Mouse (Mus musculus) intestine, embryonic 16.5 days (tissue): ENCODE data around the gene Prdm16. TPM values are rescaled to one million over a fixed set of nuclear protein-coding genes. Genes with fewer than 3 reads are reported as not detected.
A peak's percentile ranks its signal among the peaks of the same experiment; 100 is the strongest.

Experiments
- ATAC-seq: fragments of 200-750 bp; cut with Nextera tagmentation; 2 replicates; pipeline ENCODE4 v1.8.0; 2017; ENCODE audit warnings: moderate TSS enrichment, moderate library complexity
- H3K27ac ChIP-seq: fragments of 300-500 bp; sonication (generic); 2 replicates; pipeline ENCODE4 v1.5.1; 2014; ENCODE audit warnings: mild to moderate bottlenecking, low read length
- H3K27me3 ChIP-seq: fragments of 300-500 bp; sonication (generic); replicated peaks from 2 replicates; pipeline ENCODE4 v1.6.1; 2014; ENCODE audit warnings: low read length, control low read depth, mixed read lengths; ENCODE audit not compliant: control insufficient read depth, insufficient read depth
- H3K36me3 ChIP-seq: fragments of 300-500 bp; sonication (generic); 2 replicates; pipeline ENCODE4 v1.6.1; 2014; ENCODE audit warnings: low read length, control low read depth; ENCODE audit not compliant: control insufficient read depth, insufficient read depth
- H3K4me1 ChIP-seq: fragments of 300-500 bp; sonication (generic); 2 replicates; pipeline ENCODE4 v1.6.1; 2014; ENCODE audit warnings: low read length, control low read depth, mixed read lengths; ENCODE audit not compliant: control insufficient read depth, insufficient read depth
- H3K4me2 ChIP-seq: fragments of 300-500 bp; sonication (generic); 2 replicates; pipeline ENCODE4 v1.6.1; 2014; ENCODE audit warnings: low read depth, low read length, control low read depth
- H3K4me3 ChIP-seq: fragments of 300-500 bp; sonication (generic); 2 replicates; pipeline ENCODE4 v1.5.1; 2014; ENCODE audit warnings: mild to moderate bottlenecking, low read length
- H3K9ac ChIP-seq: fragments of 300-500 bp; sonication (generic); 2 replicates; pipeline ENCODE4 v1.6.1; 2014; ENCODE audit warnings: low read depth, low read length
- H3K9me3 ChIP-seq: fragments of 300-500 bp; sonication (generic); 2 replicates; pipeline ENCODE4 v1.6.1; 2016; ENCODE audit warnings: low read length, control low read depth; ENCODE audit not compliant: control insufficient read depth
- WGBS: fragments of 180-500 bp; shearing (Covaris S2); extraction: QIAGEN DNeasy Blood & Tissue Kit; methylation state at CpG from one replicate; pipeline ENCODE4 v1.1.7; 2014; 5-methylcytosine and 5-hydroxymethylcytosine counted together
- polyA plus RNA-seq: library from polyadenylated mRNA; unstranded; fragments of >200 nt; fragmentation: Nextera tagmentation; extraction: Ambion mirVana; gene quantifications from 2 replicates; pipeline ENCODE4 v1.2.1, GENCODE M21; 2015

Gene Prdm16
- polyA plus RNA-seq, 1 experiment from 2014 or later: 17.6 TPM

GRCm38 (mm10) chr4:154371542-154372247, 265.0 kb downstream of the Prdm16 start:
- H3K36me3 ChIP-seq: no peaks in the 10 kb centered on the region
- H3K27me3 ChIP-seq: no peaks in the 10 kb centered on the region
- no peak overlapping the region for H3K4me3 ChIP-seq
- H3K9ac ChIP-seq: no peak overlapping the region
- WGBS: 62% methylated on average over 13 of the region's 13 CpGs
- H3K27ac ChIP-seq: no peak overlapping the region
- H3K4me2 ChIP-seq: no peak overlapping the region
- peaks cover 10% of the 10 kb centered on the region for H3K4me1 ChIP-seq
- H3K9me3 ChIP-seq: no peaks in the 10 kb centered on the region
- no peak for ATAC-seq

DNA sequence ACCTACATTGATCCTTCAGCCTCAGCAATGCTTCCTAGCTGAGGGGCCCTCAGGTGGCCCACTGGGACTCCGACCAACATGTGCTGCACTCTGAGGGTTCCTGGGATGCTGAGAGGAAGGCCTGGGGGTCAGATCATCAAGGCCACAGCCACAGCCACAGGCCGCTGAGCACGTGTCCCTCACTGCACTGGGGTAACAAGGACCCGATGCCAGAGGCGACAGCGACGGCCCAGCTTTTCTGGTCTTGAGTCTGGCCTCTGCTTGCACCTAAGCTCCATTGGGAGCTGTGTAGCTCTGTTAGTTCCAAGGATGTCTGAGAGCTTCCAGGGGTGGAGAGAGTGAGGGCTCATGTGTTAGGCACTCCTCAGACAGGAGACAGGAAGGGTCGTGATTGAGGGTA, 265.8 kb downstream of the Prdm16 start:
- Histone ChIP-seq H3K4me1 (0 out of 2 replicates have a peak, but pooled peaks cover 2% of the 10 kb centered on the region), H3K27me3 (no peaks in the 10 kb centered on the region), H3K4me2 (no peak overlapping the region), H3K4me3 (no peak overlapping the region), H3K9me3 (no peaks in the 10 kb centered on the region), H3K36me3 (no peaks in the 10 kb centered on the region), H3K9ac (no peak overlapping the region), H3K27ac (no peak overlapping the region)
- WGBS: 80% methylated on average over 8 of the region's 8 CpGs
- ATAC-seq: no peak

DNA sequence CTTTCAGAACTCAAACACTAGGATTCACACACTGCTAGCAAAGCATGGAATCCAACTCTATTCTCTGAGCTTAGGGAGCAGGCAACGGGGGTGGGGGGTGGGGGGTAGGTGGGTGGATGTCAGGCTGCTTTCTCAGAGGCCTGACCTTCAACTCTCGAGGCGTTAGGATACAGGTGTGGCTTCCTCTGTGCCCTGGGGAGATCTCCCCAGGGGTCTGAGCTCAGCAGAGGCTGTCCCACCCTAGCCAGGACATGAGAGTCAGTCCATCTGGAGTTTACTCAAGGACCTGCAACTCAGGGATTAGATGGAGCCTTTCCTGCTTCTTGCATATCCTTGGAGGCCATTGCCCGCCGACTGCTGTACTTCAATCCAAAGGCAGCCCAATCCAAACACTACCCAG, 267.6 kb downstream of the Prdm16 start:
- Histone ChIP-seq H3K4me1 (no peaks in the 10 kb centered on the region), H3K36me3 (no peaks in the 10 kb centered on the region), H3K9me3 (no peaks in the 10 kb centered on the region), H3K4me3 (no peak overlapping the region), H3K27me3 (no peaks in the 10 kb centered on the region), H3K4me2 (no peak overlapping the region), H3K9ac (no peak overlapping the region), H3K27ac (no peak overlapping the region)
- ATAC-seq: no peak
- 65% methylated on average over 5 of the region's 5 CpGs for WGBS

DNA sequence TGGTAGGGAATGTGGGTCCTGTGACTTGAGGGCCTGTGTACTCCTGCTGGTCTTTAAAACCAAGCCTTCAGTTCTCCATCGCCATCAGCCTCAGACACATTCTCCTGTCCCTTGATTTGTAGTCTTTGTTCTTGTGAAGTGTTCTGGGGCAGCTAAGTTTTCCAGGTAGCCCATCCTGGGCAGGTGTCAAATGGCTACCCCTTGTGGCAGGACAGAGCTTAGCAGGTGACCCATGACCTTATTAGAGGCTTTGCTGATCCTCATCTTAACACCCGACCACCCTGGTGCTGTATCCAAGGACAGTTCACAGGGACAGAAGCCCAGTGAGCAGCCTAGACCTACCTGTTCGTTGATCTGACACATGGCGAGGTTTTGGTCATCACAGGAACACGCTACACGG, 269.8 kb downstream of the Prdm16 start:
- no peak overlapping the region for H3K9ac ChIP-seq
- no peak overlapping the region for H3K4me3 ChIP-seq
- 83% methylated on average over 6 of the region's 6 CpGs for WGBS
- H3K27ac ChIP-seq: no peak overlapping the region
- ATAC-seq: no peak
- no peaks in the 10 kb centered on the region for H3K4me1 ChIP-seq
- no peaks in the 10 kb centered on the region for H3K36me3 ChIP-seq
- no peaks in the 10 kb centered on the region for H3K27me3 ChIP-seq
- H3K4me2 ChIP-seq: no peak overlapping the region
- no peaks in the 10 kb centered on the region for H3K9me3 ChIP-seq

- ATAC-seq: no peak
- Histone ChIP-seq H3K4me3 (no peak overlapping the region), H3K27ac (no peak overlapping the region), H3K4me2 (no peak overlapping the region), H3K36me3 (no peaks in the 10 kb centered on the region), H3K9ac (no peak overlapping the region), H3K9me3 (no peaks in the 10 kb centered on the region), H3K4me1 (no peaks in the 10 kb centered on the region), H3K27me3 (no peaks in the 10 kb centered on the region)
- 88% methylated on average over 2 of the region's 2 CpGs for WGBS
These were observed 271.9 kb downstream of the Prdm16 start for GRCm38 (mm10) chr4:154364752-154365151.

- Histone ChIP-seq H3K9ac (no peak overlapping the region), H3K9me3 (no peaks in the 10 kb centered on the region), H3K4me3 (no peak overlapping the region), H3K4me2 (no peak overlapping the region), H3K27ac (no peak overlapping the region), H3K36me3 (no peaks in the 10 kb centered on the region), H3K4me1 (peaks cover 9% of the 10 kb centered on the region; the same call in 1 of the 2 replicates), H3K27me3 (no peaks in the 10 kb centered on the region)
- 85% methylated on average over 3 of the region's 3 CpGs for WGBS
- no peak for ATAC-seq
These were observed 275.8 kb downstream of the Prdm16 start for GRCm38 (mm10) chr4:154360850-154361249.

- no peak overlapping the region for H3K9ac ChIP-seq
- no peak for ATAC-seq
- peaks cover 9% of the 10 kb centered on the region; the same call in 1 of the 2 replicates for H3K4me1 ChIP-seq
- no peaks in the 10 kb centered on the region for H3K9me3 ChIP-seq
- no peak overlapping the region for H3K4me2 ChIP-seq
- no peaks in the 10 kb centered on the region for H3K27me3 ChIP-seq
- no peaks in the 10 kb centered on the region for H3K36me3 ChIP-seq
- no peak overlapping the region for H3K4me3 ChIP-seq
- H3K27ac ChIP-seq: peak overlapping the region; percentile 65
- WGBS: 85% methylated on average over 6 of the region's 7 CpGs
These were observed 276.2 kb downstream of the Prdm16 start for GRCm38 (mm10) chr4:154360441-154360840.

DNA sequence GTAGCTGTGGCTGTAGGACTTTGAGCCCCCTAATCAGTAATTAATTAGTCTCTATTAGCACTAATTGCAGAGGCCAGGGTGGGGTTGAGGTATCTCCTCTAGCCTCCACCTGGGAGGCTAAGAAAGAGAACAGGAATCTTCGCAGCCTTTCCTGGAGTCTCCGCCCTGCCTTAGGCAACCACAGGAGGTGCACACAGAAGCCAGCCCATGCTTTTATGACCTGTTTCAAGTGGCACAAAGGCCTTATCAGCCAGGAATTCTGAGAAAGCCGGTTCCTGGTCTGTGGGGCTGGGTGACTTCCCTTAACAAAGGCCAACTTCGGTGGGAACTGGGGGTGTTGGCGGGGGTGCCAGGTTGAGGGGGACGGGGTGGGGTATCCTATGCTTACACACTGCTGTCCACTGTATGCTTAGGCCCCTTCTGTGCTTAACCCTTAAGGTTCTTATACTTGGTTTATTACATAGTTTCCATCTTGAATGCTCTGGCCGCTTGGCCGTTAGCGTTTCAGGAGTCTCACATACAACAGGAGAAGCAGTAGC, 276.8 kb downstream of the Prdm16 start:
- Histone ChIP-seq H3K9me3 (no peaks in the 10 kb centered on the region), H3K27ac (peak overlapping the region; percentile 89), H3K27me3 (no peaks in the 10 kb centered on the region), H3K9ac (peak overlapping the region; percentile 56; the same call in 1 of the 2 replicates), H3K4me3 (no peak overlapping the region), H3K4me2 (no peak overlapping the region), H3K36me3 (no peaks in the 10 kb centered on the region), H3K4me1 (peaks cover 9% of the 10 kb centered on the region; the same call in 1 of the 2 replicates)
- 59% methylated on average over 9 of the region's 9 CpGs for WGBS
- peak; percentile 88 for ATAC-seq

DNA sequence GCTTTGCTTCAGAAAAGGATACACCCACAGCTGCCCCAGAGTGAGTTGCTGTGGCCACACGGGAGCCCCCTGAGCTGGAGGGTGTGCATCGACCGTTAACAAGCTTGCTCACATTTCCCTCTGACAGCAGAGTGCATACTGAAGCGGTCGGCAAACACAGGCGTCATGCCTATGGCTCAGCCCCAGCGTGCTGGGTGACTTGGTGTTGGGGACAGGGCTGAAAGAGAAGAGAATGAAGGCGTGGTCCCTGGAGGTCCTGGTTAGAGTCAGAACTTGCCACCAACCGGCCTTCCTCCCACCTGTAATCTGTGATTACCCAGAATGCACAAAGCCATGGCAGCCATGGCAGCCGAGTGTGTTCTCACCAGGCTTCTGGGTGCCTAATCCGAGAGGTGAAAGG, 277.9 kb downstream of the Prdm16 start:
- 55% methylated on average over 11 of the region's 11 CpGs for WGBS
- H3K4me3 ChIP-seq: no peak overlapping the region
- H3K9ac ChIP-seq: peak overlapping the region; percentile 56
- peaks cover 9% of the 10 kb centered on the region; the same call in 1 of the 2 replicates for H3K4me1 ChIP-seq
- ATAC-seq: peak; percentile 44
- H3K27me3 ChIP-seq: no peaks in the 10 kb centered on the region
- no peaks in the 10 kb centered on the region for H3K9me3 ChIP-seq
- no peaks in the 10 kb centered on the region for H3K36me3 ChIP-seq
- peak overlapping the region; percentile 30 for H3K4me2 ChIP-seq
- peak overlapping the region; percentile 89 for H3K27ac ChIP-seq
